Mouse (Mus musculus) kidney, postnatal 14 days (tissue): ENCODE measurements around the gene Plod3.
A peak's percentile ranks its signal among the peaks of the same experiment; 100 is the strongest.

Source experiments
- DNase-seq: peaks from one replicate; pipeline ENCODE4 v3.0.0; 2022; ENCODE audit warnings: mixed read lengths

Plod3 gene

DNA sequence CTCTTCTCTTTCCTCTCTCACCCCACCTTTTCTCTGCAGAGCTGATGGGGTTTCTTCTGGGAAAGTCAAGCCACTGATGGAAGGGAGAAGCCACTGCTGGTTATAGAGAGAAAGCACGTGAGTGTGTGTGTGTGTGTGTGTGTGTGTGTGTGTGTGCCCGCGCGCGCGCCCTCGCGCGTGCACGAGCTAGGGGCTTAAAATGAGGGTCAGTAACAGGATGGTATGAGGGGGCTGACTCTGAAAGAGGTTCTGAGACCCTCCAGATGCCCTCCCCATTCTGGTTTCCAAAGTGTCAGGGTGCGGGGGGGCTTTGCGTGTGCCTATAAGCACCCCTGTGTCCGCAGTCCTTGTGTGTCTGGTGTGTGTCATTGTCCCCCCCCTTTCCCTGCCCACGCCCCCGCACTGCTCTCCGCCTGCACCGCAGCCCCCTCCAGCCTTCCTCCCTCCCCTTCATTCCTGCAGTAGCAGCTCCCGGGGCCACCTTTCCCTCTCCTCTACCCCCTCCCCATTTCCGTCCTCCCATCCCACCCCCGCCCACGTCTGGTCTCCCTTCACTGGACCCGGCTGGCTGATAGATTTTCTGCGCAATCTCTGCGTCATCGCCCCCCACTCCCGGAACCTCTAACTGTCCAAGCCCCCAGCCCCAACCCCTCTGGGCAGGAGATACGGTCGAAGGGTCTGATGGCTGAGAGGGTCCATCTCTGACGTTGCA, 41.9 kb downstream of the Plod3 start:
- DNase-seq: no peak

- DNase-seq: no peak
These were observed 42.4 kb downstream of the Plod3 start for GRCm38 (mm10) chr5:137029273-137029585.

DNA sequence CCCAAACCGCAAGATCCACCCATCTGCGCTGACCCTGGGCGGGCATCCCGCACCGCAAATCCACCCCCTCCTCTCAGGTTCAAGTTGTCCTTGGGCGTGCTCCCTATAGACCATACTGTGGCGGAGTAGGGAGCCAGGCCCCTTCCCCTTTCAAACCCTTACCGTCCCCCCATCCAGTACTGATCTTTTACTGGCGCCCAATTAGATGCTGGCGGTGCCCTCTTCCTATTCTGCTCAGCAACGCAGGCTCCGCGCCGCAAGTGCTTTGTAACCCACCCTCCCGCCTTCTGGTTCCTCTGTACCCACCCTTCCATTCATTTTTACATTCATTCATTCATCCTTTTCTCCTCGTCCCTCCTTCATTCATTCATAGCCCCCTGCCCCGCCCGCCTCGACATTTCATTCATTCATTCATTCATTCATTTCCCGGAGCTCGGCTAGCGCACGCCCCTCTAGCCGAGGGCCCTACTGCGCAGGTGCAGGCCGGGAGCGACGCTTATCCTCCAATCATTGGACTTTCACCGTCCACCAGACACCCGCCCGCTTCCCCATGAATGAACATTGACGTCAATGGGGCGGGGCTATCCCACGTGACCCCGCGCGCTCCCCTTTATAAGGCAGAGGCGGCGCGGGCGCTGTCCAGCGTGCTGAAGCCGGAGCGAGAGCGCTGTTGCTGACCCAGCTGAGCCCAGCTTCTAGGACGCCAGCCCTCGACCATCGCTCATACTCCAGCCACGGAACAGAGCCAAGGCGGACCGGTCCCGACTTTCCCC, 43.0 kb downstream of the Plod3 start:
- peak; percentile 97 for DNase-seq

DNA sequence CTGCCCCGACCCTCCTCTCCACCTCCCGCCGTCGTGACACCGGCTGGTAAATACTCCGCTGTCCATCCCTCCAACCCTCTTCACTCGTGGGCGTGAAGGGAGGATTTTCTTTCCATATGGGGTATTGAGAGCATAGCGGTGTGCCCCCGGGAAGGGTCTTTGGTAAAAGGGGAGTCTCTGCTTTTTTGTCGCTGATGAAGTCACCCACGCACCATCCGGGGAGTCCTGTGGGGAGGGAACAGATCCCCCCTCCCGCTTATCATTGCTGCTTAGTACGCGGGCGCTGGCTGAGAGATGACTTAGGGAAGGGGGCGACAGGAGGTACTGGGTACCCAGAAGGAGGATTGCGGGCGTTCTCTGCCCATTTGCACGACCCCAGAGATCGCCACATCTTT, 43.6 kb downstream of the Plod3 start:
- no peak for DNase-seq

DNA sequence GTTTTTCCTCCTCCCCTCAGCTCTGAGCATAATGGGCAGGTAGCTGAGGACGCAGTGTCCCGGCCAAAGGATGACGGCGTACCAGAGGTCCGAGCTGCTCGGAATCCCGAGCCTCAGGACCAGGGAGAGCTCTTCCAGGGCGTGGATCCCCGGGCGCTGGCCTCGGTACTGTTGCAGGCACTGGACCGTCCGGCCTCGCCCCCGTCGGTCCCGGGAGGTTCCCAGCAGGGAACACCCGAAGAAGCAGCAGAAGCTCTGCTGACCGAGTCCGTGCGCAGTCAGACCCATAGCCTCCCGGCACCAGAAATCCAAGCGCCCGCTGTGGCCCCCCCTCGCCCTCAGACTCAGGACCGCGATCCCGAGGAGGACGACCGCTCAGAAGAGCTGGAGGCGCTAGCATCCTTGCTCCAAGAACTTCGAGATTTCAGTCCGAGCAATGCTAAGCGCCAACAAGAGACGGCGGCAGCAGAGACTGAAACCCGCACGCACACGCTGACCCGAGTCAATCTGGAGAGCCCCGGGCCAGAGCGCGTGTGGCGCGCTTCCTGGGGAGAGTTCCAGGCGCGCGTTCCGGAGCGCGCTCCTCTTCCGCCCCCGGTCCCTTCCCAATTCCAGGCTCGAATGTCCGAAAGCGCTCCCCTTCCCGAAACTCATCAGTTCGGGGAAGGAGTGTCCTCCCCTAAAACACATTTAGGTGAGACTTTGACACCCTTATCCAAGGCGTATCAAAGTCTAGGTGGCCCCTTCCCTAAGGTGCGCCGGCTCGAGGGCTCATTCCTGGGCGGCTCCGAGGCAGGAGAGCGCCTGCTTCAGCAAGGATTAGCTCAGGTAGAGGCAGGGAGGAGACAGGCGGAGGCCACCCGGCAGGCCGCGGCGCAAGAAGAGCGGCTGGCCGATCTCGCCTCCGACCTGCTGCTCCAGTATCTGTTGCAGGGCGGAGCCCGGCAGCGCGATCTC, 44.5 kb downstream of the Plod3 start:
- DNase-seq: peak; percentile 49

- DNase-seq: no peak
These were observed 45.2 kb downstream of the Plod3 start for GRCm38 (mm10) chr5:137032033-137032421.

DNA sequence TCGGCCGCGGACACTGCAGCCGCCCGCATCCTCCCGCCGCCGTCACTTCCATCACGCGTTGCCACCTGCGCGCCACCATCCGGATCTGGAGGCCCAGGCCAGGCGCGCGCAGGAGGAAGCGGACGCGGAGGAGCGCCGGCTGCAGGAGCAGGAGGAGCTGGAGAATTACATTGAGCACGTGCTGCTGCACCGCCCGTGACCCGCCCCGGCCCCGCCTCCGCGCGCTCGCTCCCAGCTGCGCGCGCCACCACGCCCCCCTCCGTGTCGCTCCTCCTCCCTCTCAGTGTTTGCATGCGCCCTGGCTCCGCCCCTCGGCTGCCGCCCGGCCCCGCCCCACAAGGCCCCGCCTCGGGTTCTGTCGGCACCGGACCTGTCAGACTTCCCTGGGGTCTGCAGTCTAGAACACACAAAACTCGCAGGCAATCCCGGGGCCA, 45.8 kb downstream of the Plod3 start:
- DNase-seq: peak; percentile 95

DNA sequence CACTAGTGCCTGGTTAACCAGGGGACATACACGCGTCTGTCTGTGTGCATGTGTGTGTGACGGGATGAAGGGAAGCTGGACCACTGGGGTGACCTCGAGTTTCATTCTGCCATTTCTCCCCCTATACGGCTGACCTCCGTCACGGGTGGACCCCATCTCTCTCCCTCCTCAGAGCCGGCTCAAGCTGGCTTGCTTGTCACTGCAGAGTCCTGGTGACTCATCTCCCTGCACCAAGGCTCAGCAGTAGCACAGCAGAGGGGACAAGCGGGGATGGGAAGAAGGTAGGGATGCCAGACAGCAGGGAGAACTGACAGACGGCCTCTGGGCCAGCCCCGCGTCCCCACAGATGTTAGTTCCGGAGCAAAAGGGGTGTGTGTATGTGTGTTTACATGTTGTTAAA, 49.4 kb downstream of the Plod3 start:
- no peak for DNase-seq

DNA sequence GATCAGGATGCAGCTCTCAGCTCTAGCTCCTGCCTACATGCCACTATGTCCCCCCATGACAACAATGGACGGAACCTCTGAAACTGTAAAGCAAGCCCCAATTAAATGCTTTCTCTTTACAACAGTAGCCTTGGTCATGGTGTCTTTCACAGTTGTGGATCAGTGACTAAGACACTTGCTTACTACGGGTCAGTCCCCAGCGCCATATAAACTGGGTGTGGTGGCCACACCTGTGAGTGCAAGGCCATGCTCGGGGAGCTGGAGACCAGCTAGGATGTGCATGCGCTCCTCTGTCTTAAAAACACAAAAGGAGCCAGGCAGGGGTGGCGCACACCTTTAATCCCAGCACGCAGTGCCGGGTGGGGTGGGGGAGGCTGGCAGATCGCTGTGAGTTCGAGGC, 52.6 kb downstream of the Plod3 start:
- no peak for DNase-seq

GRCm38 (mm10) chr5:137041442-137041841, 54.6 kb downstream of the Plod3 start:
- no peak for DNase-seq

DNA sequence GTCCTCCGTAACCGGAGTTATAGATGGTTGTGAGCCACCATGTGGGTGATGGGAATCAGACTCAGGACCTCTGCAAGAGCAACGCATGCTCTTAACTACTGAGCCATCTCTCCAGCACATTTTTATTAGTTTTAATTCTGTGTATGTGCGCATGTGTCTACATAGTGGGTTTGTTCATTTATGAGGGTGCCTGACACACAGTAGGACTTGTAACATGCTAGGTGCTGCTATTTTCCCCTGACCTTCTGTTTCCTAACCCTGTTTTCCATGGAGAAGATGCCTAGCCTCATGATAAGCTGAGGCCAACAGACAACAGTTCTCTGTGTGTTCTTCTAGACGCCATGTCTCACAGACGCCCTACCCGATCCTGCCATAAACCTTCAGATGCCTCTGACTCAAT, 57.2 kb downstream of the Plod3 start:
- DNase-seq: no peak

GRCm38 (mm10) chr5:137045402-137046323, 58.8 kb downstream of the Plod3 start, which contains the start of gene Ap1s1:
Ap1s1 (minus strand) TSS chr5:137046135.
- peak; percentile 98 for DNase-seq
